Comparison of ENCODE assay signal across 13 mouse cellular contexts in genomic region chr1:40950641-40951040, GRCm38 (mm10).
"Had no signal": no experiment of that assay in that cellular context is flagged by ENCODE, and none has a peak within 500 bp of the region (broad histone marks: within the 10 kb centered on the region; RNA-seq: fewer than 3 reads in every experiment).

No protein-coding gene starts in this region.

- H3K36me3 ChIP-seq: intestine, embryonic 15.5 days; kidney, embryonic 15.5 days; limb, embryonic 15.5 days; liver, embryonic 12.5 days; lung, embryonic 15.5 days; midbrain, embryonic 12.5 days; neural tube, embryonic 13.5 days had no signal

- H3K9ac ChIP-seq: intestine, embryonic 15.5 days; kidney, embryonic 15.5 days; limb, embryonic 15.5 days; liver, embryonic 12.5 days; lung, embryonic 15.5 days; midbrain, embryonic 12.5 days; neural tube, embryonic 13.5 days had no signal

- H3K4me2 ChIP-seq: intestine, embryonic 15.5 days; kidney, embryonic 15.5 days; limb, embryonic 15.5 days; liver, embryonic 12.5 days; lung, embryonic 15.5 days; midbrain, embryonic 12.5 days; neural tube, embryonic 13.5 days had no signal

- DNase-seq: kidney, adult 2 months; kidney, postnatal 14 days; retina, postnatal 1 day; thymus, adult 18-20 months; thymus, postnatal 25 days had no signal

- H3K27me3 ChIP-seq: intestine, embryonic 15.5 days; kidney, embryonic 15.5 days; limb, embryonic 15.5 days; liver, embryonic 12.5 days; lung, embryonic 15.5 days; midbrain, embryonic 12.5 days; neural tube, embryonic 13.5 days had no signal

- H3K27ac ChIP-seq: intestine, embryonic 15.5 days; kidney, embryonic 15.5 days; limb, embryonic 15.5 days; liver, embryonic 12.5 days; lung, embryonic 15.5 days; midbrain, embryonic 12.5 days; neural tube, embryonic 13.5 days had no signal

- H3K4me3 ChIP-seq: intestine, embryonic 15.5 days; kidney, embryonic 15.5 days; limb, embryonic 15.5 days; liver, embryonic 12.5 days; lung, embryonic 15.5 days; midbrain, embryonic 12.5 days; neural tube, embryonic 13.5 days had no signal

- ATAC-seq: intestine, embryonic 15.5 days; liver, embryonic 12.5 days; midbrain, embryonic 16.5 days had no signal

- H3K4me1 ChIP-seq: intestine, embryonic 15.5 days; limb, embryonic 15.5 days; liver, embryonic 12.5 days; lung, embryonic 15.5 days; midbrain, embryonic 12.5 days; neural tube, embryonic 13.5 days had no signal

- H3K9me3 ChIP-seq: intestine, embryonic 15.5 days; kidney, embryonic 15.5 days; limb, embryonic 15.5 days; liver, embryonic 12.5 days; lung, embryonic 15.5 days; midbrain, embryonic 12.5 days; neural tube, embryonic 13.5 days had no signal
